Mouse (Mus musculus) heart, embryonic 13.5 days (tissue): ENCODE data around the gene Tomm70a. TPM values are rescaled to one million over a fixed set of nuclear protein-coding genes. Genes with fewer than 3 reads are reported as not detected.

ENCODE experiments used
- ATAC-seq: fragments of 200-750 bp; cut with Nextera tagmentation; 2 replicates; pipeline ENCODE4 v1.8.0; 2017; ENCODE audit warnings: moderate TSS enrichment; ENCODE audit not compliant: insufficient number of reproducible peaks, low FRiP score, low TSS enrichment; ENCODE audit errors: extremely low read depth
- H3K27ac ChIP-seq: fragments of 300-500 bp; sonication (generic); replicated peaks from 2 replicates; pipeline ENCODE4 v1.5.1; 2015; ENCODE audit warnings: moderate library complexity, mild to moderate bottlenecking, inconsistent platforms
- H3K27me3 ChIP-seq: fragments of 300-500 bp; sonication (generic); replicated peaks from 2 replicates; pipeline ENCODE4 v1.6.1; 2015; ENCODE audit warnings: mild to moderate bottlenecking, inconsistent platforms
- H3K36me3 ChIP-seq: fragments of 300-500 bp; sonication (generic); 2 replicates; pipeline ENCODE4 v1.6.1; 2015; ENCODE audit warnings: mild to moderate bottlenecking, inconsistent platforms
- H3K4me1 ChIP-seq: fragments of 300-500 bp; sonication (generic); 2 replicates; pipeline ENCODE4 v1.6.1; 2015; ENCODE audit warnings: inconsistent platforms
- H3K4me2 ChIP-seq: fragments of 300-500 bp; sonication (generic); 2 replicates; pipeline ENCODE4 v1.6.1; 2015; ENCODE audit warnings: inconsistent platforms, mild to moderate bottlenecking, moderate library complexity
- H3K4me3 ChIP-seq: fragments of 300-500 bp; sonication (generic); 2 replicates; pipeline ENCODE4 v1.5.1; 2015; ENCODE audit warnings: moderate library complexity, mild to moderate bottlenecking, inconsistent platforms
- H3K9ac ChIP-seq: fragments of 300-500 bp; sonication (generic); 2 replicates; pipeline ENCODE4 v1.6.1; 2015; ENCODE audit warnings: inconsistent platforms, mild to moderate bottlenecking, moderate library complexity
- H3K9me3 ChIP-seq: fragments of 300-500 bp; sonication (generic); 2 replicates; pipeline ENCODE4 v1.6.1; 2016; ENCODE audit warnings: inconsistent platforms
- WGBS: fragments of 180-500 bp; shearing (Covaris S2); methylation state at CpG from one replicate; pipeline ENCODE4 v1.1.7; 2015; ENCODE audit warnings: mixed read lengths; 5-methylcytosine and 5-hydroxymethylcytosine counted together
- polyA plus RNA-seq: library from polyadenylated mRNA; unstranded; fragments of >200 nt; fragmentation: Nextera tagmentation; extraction: Ambion mirVana; gene quantifications from 2 replicates; pipeline ENCODE4 v1.2.1, GENCODE M21; 2015

Gene Tomm70a
- polyA plus RNA-seq, 1 experiment from 2014 or later, result 35.6 TPM

- Histone ChIP-seq H3K36me3 (no peaks in the 10 kb centered on the region), H3K9me3 (no peaks in the 10 kb centered on the region), H3K4me3 (no peak overlapping the region), H3K4me2 (no peak overlapping the region), H3K27me3 (peaks cover 8% of the 10 kb centered on the region; the same call in 1 of the 2 replicates), H3K27ac (no peak overlapping the region), H3K9ac (no peak overlapping the region), H3K4me1 (peaks cover 2% of the 10 kb centered on the region)
- 62% methylated on average over 2 of the region's 2 CpGs for WGBS
- no peak for ATAC-seq
These were observed 3.9 kb upstream of the Tomm70a start for GRCm38 (mm10) chr16:57117562-57117961.

GRCm38 (mm10) chr16:57121816-57122415 is 413 bp downstream of the Tomm70a start:
- Histone ChIP-seq H3K9ac (peak overlapping the region; percentile 99), H3K4me2 (peak overlapping the region; percentile 83), H3K27ac (peak overlapping the region; percentile 95), H3K4me3 (peak overlapping the region; percentile 99), H3K4me1 (peaks cover 30% of the 10 kb centered on the region), H3K36me3 (no peaks in the 10 kb centered on the region), H3K27me3 (peaks cover 8% of the 10 kb centered on the region; the same call in 1 of the 2 replicates), H3K9me3 (no peaks in the 10 kb centered on the region)
- 0 out of 2 replicates have a peak, but pooled peaks have one; percentile 7 for ATAC-seq
- WGBS, result under 1% methylated on average over 59 of the region's 59 CpGs

GRCm38 (mm10) chr16:57122682-57123445 is 1.4 kb downstream of the Tomm70a start:
- H3K27ac ChIP-seq, result peak overlapping the region; percentile 95; the same call in 1 of the 2 replicates
- peaks cover 4% of the 10 kb centered on the region; the same call in 1 of the 2 replicates for H3K27me3 ChIP-seq
- WGBS, result 39% methylated on average over 6 of the region's 6 CpGs
- ATAC-seq, result no peak
- peak overlapping the region; percentile 99 for H3K9ac ChIP-seq
- H3K4me3 ChIP-seq, result peak overlapping the region; percentile 99
- H3K4me2 ChIP-seq, result peak overlapping the region; percentile 83
- H3K36me3 ChIP-seq, result no peaks in the 10 kb centered on the region
- H3K9me3 ChIP-seq, result no peaks in the 10 kb centered on the region
- H3K4me1 ChIP-seq, result peaks cover 37% of the 10 kb centered on the region

- ATAC-seq, result no peak
- no peak overlapping the region for H3K4me2 ChIP-seq
- WGBS, result 61% methylated on average over 4 of the region's 4 CpGs
- H3K4me3 ChIP-seq, result no peak overlapping the region
- H3K4me1 ChIP-seq, result peaks cover 39% of the 10 kb centered on the region
- no peak overlapping the region for H3K27ac ChIP-seq
- H3K36me3 ChIP-seq, result no peaks in the 10 kb centered on the region
- no peaks in the 10 kb centered on the region for H3K27me3 ChIP-seq
- H3K9ac ChIP-seq, result no peak overlapping the region
- no peaks in the 10 kb centered on the region for H3K9me3 ChIP-seq
These were observed 4.8 kb downstream of the Tomm70a start for GRCm38 (mm10) chr16:57126268-57126667.

- no peak overlapping the region for H3K9ac ChIP-seq
- H3K4me3 ChIP-seq, result no peak overlapping the region
- H3K27me3 ChIP-seq, result no peaks in the 10 kb centered on the region
- H3K9me3 ChIP-seq, result no peaks in the 10 kb centered on the region
- H3K4me2 ChIP-seq, result no peak overlapping the region
- 64% methylated on average over 2 of the region's 2 CpGs for WGBS
- peaks cover 35% of the 10 kb centered on the region for H3K4me1 ChIP-seq
- no peak overlapping the region; the same call in 1 of the 2 replicates for H3K27ac ChIP-seq
- 0 out of 2 replicates have a peak, but pooled peaks cover 3% of the 10 kb centered on the region for H3K36me3 ChIP-seq
- ATAC-seq, result no peak
These were observed 6.3 kb downstream of the Tomm70a start for GRCm38 (mm10) chr16:57127825-57128224.

- Histone ChIP-seq H3K9me3 (no peaks in the 10 kb centered on the region), H3K27ac (no peak overlapping the region), H3K27me3 (no peaks in the 10 kb centered on the region), H3K4me1 (peaks cover 16% of the 10 kb centered on the region), H3K4me3 (no peak overlapping the region), H3K9ac (no peak overlapping the region), H3K36me3 (peaks cover 26% of the 10 kb centered on the region), H3K4me2 (no peak overlapping the region)
- WGBS, result 83% methylated on average over 3 of the region's 3 CpGs
- ATAC-seq, result no peak
These were observed 9.4 kb downstream of the Tomm70a start for GRCm38 (mm10) chr16:57130752-57131400.

- WGBS, result 86% methylated on average over 4 of the region's 4 CpGs
- ATAC-seq, result no peak
These were observed 10.0 kb downstream of the Tomm70a start for GRCm38 (mm10) chr16:57131544-57131943.

GRCm38 (mm10) chr16:57132326-57132725 is 10.8 kb downstream of the Tomm70a start:
- H3K4me2 ChIP-seq, result no peak overlapping the region
- peaks cover 40% of the 10 kb centered on the region for H3K36me3 ChIP-seq
- H3K4me3 ChIP-seq, result no peak overlapping the region
- no peak overlapping the region for H3K27ac ChIP-seq
- no peak for ATAC-seq
- H3K9me3 ChIP-seq, result no peaks in the 10 kb centered on the region
- H3K9ac ChIP-seq, result no peak overlapping the region
- 61% methylated on average over 1 of the region's 1 CpGs for WGBS
- H3K4me1 ChIP-seq, result peaks cover 7% of the 10 kb centered on the region
- H3K27me3 ChIP-seq, result no peaks in the 10 kb centered on the region

More at GRCm38 (mm10) chr16:57131544-57131943, 10.0 kb downstream of the Tomm70a start:
- no peaks in the 10 kb centered on the region for H3K9me3 ChIP-seq
- no peaks in the 10 kb centered on the region for H3K27me3 ChIP-seq
- peaks cover 32% of the 10 kb centered on the region for H3K36me3 ChIP-seq
- no peak overlapping the region for H3K27ac ChIP-seq
- H3K9ac ChIP-seq, result no peak overlapping the region
- no peak overlapping the region for H3K4me3 ChIP-seq
- no peak overlapping the region for H3K4me2 ChIP-seq
- H3K4me1 ChIP-seq, result peaks cover 13% of the 10 kb centered on the region

- Histone ChIP-seq H3K27me3 (no peaks in the 10 kb centered on the region), H3K4me3 (no peak overlapping the region), H3K4me2 (no peak overlapping the region), H3K9me3 (no peaks in the 10 kb centered on the region), H3K36me3 (peaks cover 52% of the 10 kb centered on the region), H3K4me1 (no peaks in the 10 kb centered on the region), H3K27ac (no peak overlapping the region), H3K9ac (no peak overlapping the region)
- no peak for ATAC-seq
- 95% methylated on average over 6 of the region's 6 CpGs for WGBS
These were observed 12.1 kb downstream of the Tomm70a start for GRCm38 (mm10) chr16:57133611-57134010.

- no peak overlapping the region for H3K4me3 ChIP-seq
- no peak overlapping the region for H3K9ac ChIP-seq
- H3K4me2 ChIP-seq, result no peak overlapping the region
- no peaks in the 10 kb centered on the region for H3K9me3 ChIP-seq
- ATAC-seq, result no peak
- peaks cover 73% of the 10 kb centered on the region for H3K36me3 ChIP-seq
- H3K27me3 ChIP-seq, result no peaks in the 10 kb centered on the region
- H3K4me1 ChIP-seq, result no peaks in the 10 kb centered on the region
- H3K27ac ChIP-seq, result no peak overlapping the region
- WGBS, result 91% methylated on average over 5 of the region's 5 CpGs
These were observed 23.2 kb downstream of the Tomm70a start for GRCm38 (mm10) chr16:57144741-57145140.

GRCm38 (mm10) chr16:57151437-57151836 is 29.9 kb downstream of the Tomm70a start:
- H3K4me2 ChIP-seq, result no peak overlapping the region
- no peak for ATAC-seq
- no peaks in the 10 kb centered on the region; the same call in 1 of the 2 replicates for H3K4me1 ChIP-seq
- H3K27ac ChIP-seq, result no peak overlapping the region
- no peaks in the 10 kb centered on the region for H3K9me3 ChIP-seq
- 94% methylated on average over 4 of the region's 4 CpGs for WGBS
- no peak overlapping the region for H3K4me3 ChIP-seq
- peaks cover 87% of the 10 kb centered on the region for H3K36me3 ChIP-seq
- H3K27me3 ChIP-seq, result no peaks in the 10 kb centered on the region
- H3K9ac ChIP-seq, result no peak overlapping the region
